Mouse (Mus musculus): ENCODE measurements around the gene Nfe2l3. TPM values are rescaled to one million over a fixed set of nuclear protein-coding genes. Genes with fewer than 3 reads are reported as not detected.
"Not testable (repeated sequence)": the region's sequence is repeated elsewhere in the genome, so short reads cannot be mapped to it uniquely, and the experiment has no call there.

Nfe2l3 gene
- polyA plus RNA-seq (2012; ENCODE audit: insufficient read depth, insufficient read length, missing spikeins) = not detected in 2 replicates

DNA sequence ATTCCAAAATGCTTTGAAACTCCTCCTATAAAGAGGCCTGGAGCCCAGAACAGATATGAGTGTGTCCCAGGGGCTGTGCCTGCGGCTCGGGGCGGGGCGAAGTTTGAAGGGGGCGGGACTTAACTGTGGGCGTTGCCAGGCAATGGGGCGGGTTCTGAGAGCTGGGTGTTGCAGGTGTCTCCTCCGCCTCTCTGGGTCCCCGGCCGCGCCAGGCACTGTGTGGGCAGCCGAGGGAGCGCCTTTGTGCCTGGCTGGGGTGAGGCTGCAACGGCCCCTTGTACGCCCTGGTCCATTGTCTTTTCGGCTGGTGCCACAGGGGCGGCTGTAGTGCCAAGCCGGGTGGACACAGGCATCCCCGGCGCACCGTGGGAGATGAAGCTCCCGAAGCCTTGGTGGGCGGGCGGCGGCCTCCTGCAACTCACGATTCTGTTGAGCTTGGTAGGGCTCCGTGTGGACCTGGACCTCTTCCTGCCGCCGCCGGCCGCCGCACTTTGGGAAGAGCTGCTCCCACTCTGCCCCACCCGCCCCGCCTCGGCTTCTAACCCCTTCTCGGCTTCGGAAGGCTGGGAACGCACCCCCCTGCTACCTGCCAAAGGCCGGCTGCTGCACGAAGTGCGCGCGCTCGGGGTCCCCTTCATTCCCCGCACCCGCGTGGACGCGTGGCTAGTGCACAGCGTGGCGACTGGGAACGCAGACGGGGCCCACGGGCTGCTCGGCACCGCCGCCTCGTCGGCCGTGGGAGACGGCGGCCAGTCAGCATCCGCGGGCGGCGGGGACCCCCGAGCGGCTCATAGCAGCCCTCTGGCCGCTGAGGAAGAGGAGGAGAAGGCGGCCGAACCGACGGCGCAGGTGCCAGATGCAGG lies at the start of gene Nfe2l3:
Gene Nfe2l3 (plus strand): TSS at position 136 of the 863 bp plus-strand sequence.
- TF ChIP-seq CTCF (IDR thresholded peaks at IDR 0.05; ENCODE audit: low read depth, low read length) (no peak), POLR2A (IDR thresholded peaks at IDR 0.05; ENCODE audit: borderline replicate concordance, low read depth, low read length) (no peak)
- H3K4me3 ChIP-seq (ENCODE audit: insufficient read depth, low read length) = peak within 1 kb of the TSS; percentile 36
- H3K4me1 ChIP-seq (ENCODE audit: control insufficient read depth, insufficient read depth, low read length) = no peaks in the 10 kb centered on the region
- H3K27ac ChIP-seq (ENCODE audit: insufficient read depth, low read depth, low read length) = no peak within 1 kb of the TSS

DNA sequence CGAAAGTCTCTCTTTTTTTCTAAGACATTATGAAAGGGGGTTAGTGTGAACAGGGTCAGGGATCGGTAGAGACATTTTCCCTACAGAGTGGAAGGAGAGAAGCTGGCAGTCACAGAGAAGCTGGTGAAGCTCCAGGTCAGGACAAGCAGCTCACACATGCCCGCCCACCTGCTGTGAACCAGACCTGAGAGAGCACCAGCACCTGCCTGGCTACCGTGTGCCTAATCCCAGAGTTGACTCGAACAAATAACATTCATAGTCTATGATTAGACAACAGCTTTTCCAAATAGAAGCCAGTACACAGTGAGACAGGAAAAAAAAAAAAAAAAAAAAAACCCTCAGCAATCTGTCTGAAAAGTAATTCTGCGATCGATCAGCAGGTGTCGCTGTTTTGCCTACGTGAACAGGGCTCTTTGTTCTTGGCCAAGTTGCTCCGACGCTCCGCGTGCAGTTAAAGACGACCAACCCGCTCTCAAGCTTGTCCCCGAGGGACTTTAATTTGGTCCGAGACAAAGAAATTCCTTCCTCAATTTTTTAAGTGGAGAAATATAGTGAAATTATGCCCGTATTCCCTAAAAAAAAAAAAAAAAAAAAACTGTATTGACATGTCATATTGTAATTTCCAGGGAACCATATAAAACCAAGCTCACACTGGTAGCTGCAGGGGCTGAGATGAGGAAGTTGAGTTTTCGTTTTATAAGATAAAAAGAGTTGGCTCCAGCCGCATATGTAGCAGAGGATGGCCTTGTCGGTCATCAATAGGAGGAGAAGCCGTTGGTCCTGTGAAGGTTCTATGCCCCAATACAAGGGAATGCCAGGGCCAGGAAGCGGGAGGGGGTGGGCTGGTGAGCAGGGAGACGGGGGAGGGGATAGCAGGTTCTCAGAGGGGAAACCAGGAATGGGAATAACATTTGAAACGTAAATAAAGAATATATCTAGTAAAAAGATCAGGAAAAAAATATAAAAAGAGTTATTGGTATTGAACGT lies 48.4 kb upstream of the Nfe2l3 start:
- Histone ChIP-seq H3K4me1 (ENCODE audit: control insufficient read depth, insufficient read depth, low read length) (no peaks in the 10 kb centered on the region), H3K27ac (ENCODE audit: insufficient read depth, low read depth, low read length) (no peak overlapping the region), H3K4me3 (ENCODE audit: insufficient read depth, low read length) (no peak overlapping the region)
- TF ChIP-seq CTCF (IDR thresholded peaks at IDR 0.05; ENCODE audit: low read depth, low read length) (peak; percentile 68), POLR2A (IDR thresholded peaks at IDR 0.05; ENCODE audit: borderline replicate concordance, low read depth, low read length) (no peak)

- Histone ChIP-seq H3K4me1 (ENCODE audit: control insufficient read depth, insufficient read depth, low read length) (no peaks in the 10 kb centered on the region), H3K4me3 (ENCODE audit: insufficient read depth, low read length) (no peak overlapping the region), H3K27ac (ENCODE audit: insufficient read depth, low read depth, low read length) (no peak overlapping the region)
- no peak for TF ChIP-seq CTCF (IDR thresholded peaks at IDR 0.05; ENCODE audit: low read depth, low read length)
- no peak for TF ChIP-seq POLR2A (IDR thresholded peaks at IDR 0.05; ENCODE audit: borderline replicate concordance, low read depth, low read length)
Measured at GRCm38 (mm10) chr6:51390505-51390904, 42.0 kb upstream of the Nfe2l3 start.

DNA sequence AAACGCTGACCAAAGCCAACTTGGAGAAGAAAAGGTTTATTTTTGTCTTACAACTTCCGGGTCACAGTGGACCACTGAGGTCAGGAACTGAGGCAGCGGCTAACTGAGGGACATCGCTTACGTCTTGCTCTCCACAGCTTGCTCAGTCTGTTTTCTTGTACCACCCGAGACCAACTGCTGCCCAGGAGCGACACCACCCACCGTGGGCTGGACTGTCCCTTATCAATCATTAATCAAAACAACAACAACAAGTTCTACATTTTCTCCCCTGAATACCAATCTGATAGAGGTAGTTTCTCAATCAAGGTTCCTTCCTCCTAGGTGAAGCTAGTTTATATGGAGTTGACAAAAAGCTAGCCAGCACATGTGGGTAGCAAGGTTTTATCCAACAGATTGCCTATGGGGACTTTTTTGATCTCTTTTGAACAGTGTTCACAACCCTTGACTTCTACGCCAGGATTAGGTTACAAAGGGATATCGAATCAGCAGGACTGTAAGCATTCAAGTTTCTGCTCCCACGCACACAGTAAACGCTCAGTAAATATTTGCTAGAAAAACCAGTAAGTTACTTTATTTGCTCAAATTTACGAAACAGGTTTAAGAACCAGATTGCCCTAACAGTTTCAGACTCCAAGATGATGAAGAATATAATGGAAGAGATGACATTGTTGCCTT lies 40.5 kb upstream of the Nfe2l3 start:
- Histone ChIP-seq H3K4me1 (ENCODE audit: control insufficient read depth, insufficient read depth, low read length) (no peaks in the 10 kb centered on the region), H3K27ac (ENCODE audit: insufficient read depth, low read depth, low read length) (no peak overlapping the region), H3K4me3 (ENCODE audit: insufficient read depth, low read length) (no peak overlapping the region)
- TF ChIP-seq CTCF (IDR thresholded peaks at IDR 0.05; ENCODE audit: low read depth, low read length) = no peak
- no peak for TF ChIP-seq POLR2A (IDR thresholded peaks at IDR 0.05; ENCODE audit: borderline replicate concordance, low read depth, low read length)

- TF ChIP-seq CTCF (IDR thresholded peaks at IDR 0.05; ENCODE audit: low read depth, low read length) (no peak), POLR2A (IDR thresholded peaks at IDR 0.05; ENCODE audit: borderline replicate concordance, low read depth, low read length) (no peak)
- Histone ChIP-seq H3K27ac (ENCODE audit: insufficient read depth, low read depth, low read length) (no peak overlapping the region), H3K4me3 (ENCODE audit: insufficient read depth, low read length) (no peak overlapping the region), H3K4me1 (ENCODE audit: control insufficient read depth, insufficient read depth, low read length) (no peaks in the 10 kb centered on the region)
Measured at GRCm38 (mm10) chr6:51393341-51394128, 38.9 kb upstream of the Nfe2l3 start.

DNA sequence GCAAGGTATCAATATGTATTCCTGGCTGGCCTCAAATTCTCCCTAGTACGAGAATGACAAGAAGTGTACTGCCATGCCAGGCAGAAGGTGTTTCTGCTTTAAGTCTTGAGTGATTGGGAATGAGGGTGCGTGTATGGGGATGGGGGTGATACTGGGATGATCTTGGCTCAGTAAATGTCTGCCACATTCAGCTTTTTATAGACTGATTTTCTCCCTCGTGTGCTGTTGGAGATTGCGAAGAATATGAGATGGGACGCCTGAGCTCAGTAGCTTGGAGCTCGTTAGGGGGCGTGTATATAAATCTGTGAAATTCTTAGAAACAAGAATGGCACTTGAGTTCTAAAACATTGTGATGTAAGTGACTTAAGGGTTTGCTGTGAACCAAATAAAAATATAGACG lies 38.1 kb upstream of the Nfe2l3 start:
- not testable (repeated sequence) for H3K4me3 ChIP-seq (ENCODE audit: insufficient read depth, low read length); H3K27ac ChIP-seq (ENCODE audit: insufficient read depth, low read depth, low read length); H3K4me1 ChIP-seq (ENCODE audit: control insufficient read depth, insufficient read depth, low read length)

DNA sequence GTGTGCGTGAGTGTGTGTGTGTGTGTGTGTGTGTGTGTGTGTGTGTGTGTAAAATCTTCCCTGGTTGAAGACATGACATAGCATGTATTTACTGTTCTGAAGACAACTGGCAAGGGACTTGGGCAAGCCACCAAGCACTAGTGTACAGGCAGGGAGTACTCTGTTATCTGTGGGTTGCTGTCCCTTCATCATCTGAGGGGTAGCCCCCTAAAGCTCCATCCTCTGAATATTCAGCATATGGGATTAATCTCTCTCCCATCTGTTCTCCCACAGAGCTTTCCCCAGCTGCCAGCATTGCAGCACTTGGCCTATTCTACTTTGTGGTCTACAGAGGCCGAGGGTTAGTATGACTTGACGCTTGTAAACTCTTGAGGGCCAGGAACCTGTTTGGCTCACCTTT lies 37.5 kb upstream of the Nfe2l3 start:
- H3K4me1 ChIP-seq (ENCODE audit: control insufficient read depth, insufficient read depth, low read length); H3K4me3 ChIP-seq (ENCODE audit: insufficient read depth, low read length); H3K27ac ChIP-seq (ENCODE audit: insufficient read depth, low read depth, low read length): not testable (repeated sequence)

- Histone ChIP-seq H3K4me3 (ENCODE audit: insufficient read depth, low read length) (no peak overlapping the region), H3K4me1 (ENCODE audit: control insufficient read depth, insufficient read depth, low read length) (no peaks in the 10 kb centered on the region), H3K27ac (ENCODE audit: insufficient read depth, low read depth, low read length) (no peak overlapping the region)
- no peak for TF ChIP-seq POLR2A (IDR thresholded peaks at IDR 0.05; ENCODE audit: borderline replicate concordance, low read depth, low read length)
- TF ChIP-seq CTCF (IDR thresholded peaks at IDR 0.05; ENCODE audit: low read depth, low read length) = no peak
Measured at GRCm38 (mm10) chr6:51395486-51395885, 37.0 kb upstream of the Nfe2l3 start.

- Histone ChIP-seq H3K4me3 (ENCODE audit: insufficient read depth, low read length) (no peak overlapping the region), H3K4me1 (ENCODE audit: control insufficient read depth, insufficient read depth, low read length) (no peaks in the 10 kb centered on the region), H3K27ac (ENCODE audit: insufficient read depth, low read depth, low read length) (no peak overlapping the region)
- no peak for TF ChIP-seq POLR2A (IDR thresholded peaks at IDR 0.05; ENCODE audit: borderline replicate concordance, low read depth, low read length)
- no peak for TF ChIP-seq CTCF (IDR thresholded peaks at IDR 0.05; ENCODE audit: low read depth, low read length)
Measured at GRCm38 (mm10) chr6:51399113-51399518, 33.4 kb upstream of the Nfe2l3 start.

Data from bone marrow macrophage, adult 2 months (primary cell).